Mouse (Mus musculus): ENCODE measurements at regions not wholly inside any gene's neighbourhood (a gene's known extent, or its start where the extent isn't known, plus 50 kb on each side); places are given as distances from the start of the nearest gene placed in this dataset.

DNA sequence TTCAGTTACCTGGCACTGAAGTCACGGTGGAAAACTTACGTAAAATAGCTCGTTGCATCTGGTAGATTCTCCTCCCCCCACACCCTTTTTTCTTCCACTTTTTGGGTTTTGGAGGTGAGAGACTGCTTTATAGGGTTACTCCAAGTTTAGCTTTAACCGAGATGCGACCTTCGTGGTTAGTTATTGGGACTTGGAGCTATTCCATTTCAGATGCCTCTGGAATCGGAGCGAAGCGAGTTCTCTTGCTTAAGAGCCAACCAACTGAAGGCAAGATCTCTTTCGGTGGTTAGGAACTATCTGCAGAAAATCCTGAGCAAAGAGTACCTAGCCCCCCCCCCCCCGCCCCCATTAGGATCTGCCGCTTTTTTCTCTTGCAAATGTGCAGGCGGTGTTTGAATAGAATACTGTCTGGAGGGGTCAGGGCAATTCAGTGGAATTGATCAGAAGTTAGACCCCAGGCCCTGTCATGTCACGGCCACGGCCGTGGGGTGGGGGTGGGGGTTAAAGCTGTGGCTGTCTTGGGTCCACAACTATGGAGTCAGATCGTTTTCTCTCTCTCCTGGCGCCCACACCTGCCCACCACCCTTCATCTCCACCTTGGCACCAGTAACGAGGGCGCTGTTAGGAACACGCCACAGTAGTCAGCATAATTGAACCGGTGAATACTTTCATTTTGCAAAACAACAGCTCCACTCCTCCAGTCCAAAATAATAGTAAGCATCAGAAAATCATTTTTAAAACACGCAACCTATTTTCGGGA lies 229.6 kb downstream of the Mef2c start:
- TF ChIP-seq POLR2A (IDR thresholded peaks at IDR 0.05; ENCODE audit: insufficient read depth, low read length) = no peak
- TF ChIP-seq CTCF (IDR thresholded peaks at IDR 0.05; ENCODE audit: low read depth, low read length) = no peak

Data from ES-Bruce4 (cell line).